Mouse (Mus musculus) cerebellum, adult 2 months (tissue): ENCODE data around the gene Spryd3. TPM values are rescaled to one million over a fixed set of nuclear protein-coding genes. Genes with fewer than 3 reads are reported as not detected.

Experiments
- DNase-seq, 2 experiments: peaks; one replicate each; pipeline ENCODE4 v3.0.0; 2021
- H3K27ac ChIP-seq: fragments of 200-500 bp; 2 replicates; pipeline ENCODE4 v1.5.1; 2012; ENCODE audit warnings: low read length, control low read depth, inconsistent platforms; ENCODE audit not compliant: insufficient read depth
- H3K27me3 ChIP-seq: fragments of 200-500 bp; 2 replicates; pipeline ENCODE4 v1.6.1; 2012; ENCODE audit warnings: inconsistent platforms, mild to moderate bottlenecking, low read length, moderate library complexity; ENCODE audit not compliant: control insufficient read depth, insufficient read depth
- H3K4me1 ChIP-seq: fragments of 200-500 bp; 2 replicates; pipeline ENCODE4 v1.6.1; 2011; ENCODE audit warnings: low read length; ENCODE audit not compliant: control insufficient read depth, insufficient read depth
- H3K4me3 ChIP-seq: fragments of 200-500 bp; replicated peaks from 2 replicates; pipeline ENCODE3; 2011; ENCODE audit warnings: mild to moderate bottlenecking, low read depth, low read length, control low read depth; ENCODE audit not compliant: insufficient read depth
- CTCF ChIP-seq: fragments of 200-500 bp; IDR thresholded peaks from 2 replicates; pipeline ENCODE4 v1.5.1; 2011; ENCODE audit warnings: low read depth, mild to moderate bottlenecking, control low read depth, low read length, moderate library complexity, borderline replicate concordance; ENCODE audit not compliant: insufficient read depth
- POLR2A ChIP-seq: fragments of 200-500 bp; IDR thresholded peaks from 2 replicates; pipeline ENCODE4 v1.6.1; 2011; ENCODE audit warnings: low read length, control low read depth, borderline replicate concordance; ENCODE audit not compliant: insufficient read depth
- WGBS: fragments of 180-500 bp; shearing (Covaris S2); methylation state at CpG from one replicate; pipeline ENCODE4 v1.1.7; 2018; 5-methylcytosine and 5-hydroxymethylcytosine counted together
- polyA plus RNA-seq: library from polyadenylated mRNA; depleted of rRNA; stranded (reverse); fragments of >200 nt; gene quantifications from 2 replicates; pipeline ENCODE4 v1.2.3, GENCODE M21; 2012

The Spryd3 gene
- polyA plus RNA-seq, 1 experiment: 161 TPM

DNA sequence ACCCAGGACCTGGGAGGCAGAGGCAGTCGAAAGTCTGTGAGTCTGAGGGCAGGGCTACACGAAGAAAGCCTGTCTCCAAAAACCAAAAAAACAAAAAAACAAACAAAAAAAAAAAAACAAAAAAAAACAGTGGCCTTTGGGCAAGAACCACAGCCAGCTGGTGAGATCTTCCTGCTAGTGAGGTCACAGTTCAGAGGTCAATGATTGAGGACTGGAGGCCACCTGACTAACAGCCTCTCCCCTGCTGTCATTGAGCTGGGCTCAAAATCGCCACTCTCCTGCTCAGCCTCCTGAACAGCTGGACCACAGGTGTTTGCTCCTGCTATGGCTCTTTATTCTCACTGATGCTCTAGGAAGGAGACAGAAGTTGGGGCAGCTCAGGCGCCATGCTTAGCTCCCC, 16.6 kb upstream of the Spryd3 start:
- no peaks in the 10 kb centered on the region for H3K27me3 ChIP-seq
- H3K4me1 ChIP-seq: peaks cover 3% of the 10 kb centered on the region; the same call in 1 of the 2 replicates
- DNase-seq: no peak
- no peak overlapping the region for H3K4me3 ChIP-seq
- TF ChIP-seq POLR2A (no peak), CTCF (no peak)
- 50% methylated on average over 4 of the region's 4 CpGs for WGBS
- no peak overlapping the region for H3K27ac ChIP-seq

DNA sequence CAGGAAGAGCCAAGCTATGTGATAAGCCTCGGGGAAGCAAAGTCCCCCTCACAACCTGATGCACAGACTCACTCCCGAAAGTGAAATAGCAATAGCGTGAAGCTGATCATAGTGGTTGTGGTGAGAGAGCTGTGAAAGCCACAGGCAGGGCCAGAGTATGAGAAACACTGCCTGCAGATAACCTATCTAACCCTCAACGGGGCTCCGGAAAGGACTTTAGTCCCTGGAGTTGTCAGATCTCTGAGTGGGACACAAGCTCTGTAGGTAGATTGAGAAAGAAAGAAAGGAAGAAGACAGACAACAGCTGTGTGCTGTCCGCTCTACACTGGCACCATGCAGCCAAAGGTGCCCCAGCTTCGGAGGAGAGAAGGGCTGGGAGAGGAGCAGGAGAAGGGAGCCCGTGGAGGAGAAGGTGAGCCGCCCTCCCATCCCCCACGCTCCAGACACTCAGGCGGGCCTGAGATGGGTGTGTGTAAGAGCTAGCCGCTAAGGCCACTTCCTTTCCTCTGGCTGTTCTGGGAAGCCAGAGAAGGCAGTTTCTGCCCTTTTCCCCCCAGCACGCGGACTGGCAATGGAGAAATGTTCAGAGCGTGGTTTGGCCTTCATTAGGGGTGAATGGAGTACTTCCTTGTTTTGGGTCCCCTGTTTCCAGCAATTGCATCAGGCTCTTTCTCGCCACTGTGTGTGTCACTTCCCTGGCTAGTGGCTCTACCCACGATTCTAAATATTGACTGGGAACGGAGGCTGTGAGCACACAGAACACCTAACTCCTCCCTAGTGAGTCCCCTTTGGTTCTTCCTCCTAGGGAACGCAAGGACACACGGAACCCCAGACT, 14.5 kb upstream of the Spryd3 start, which contains the start of gene Soat2:
Gene Soat2, plus strand, starts transcription at position 226 of the 835 bp plus-strand sequence.
- no peak within 1 kb of the TSS for H3K27ac ChIP-seq
- no peak within 1 kb of the TSS for H3K4me3 ChIP-seq
- no peaks in the 10 kb centered on the region for H3K4me1 ChIP-seq
- H3K27me3 ChIP-seq: no peaks in the 10 kb centered on the region
- no peak for DNase-seq
- WGBS: 72% methylated on average over 20 of the region's 20 CpGs
- TF ChIP-seq CTCF: no peak
- TF ChIP-seq POLR2A: no peak

DNA sequence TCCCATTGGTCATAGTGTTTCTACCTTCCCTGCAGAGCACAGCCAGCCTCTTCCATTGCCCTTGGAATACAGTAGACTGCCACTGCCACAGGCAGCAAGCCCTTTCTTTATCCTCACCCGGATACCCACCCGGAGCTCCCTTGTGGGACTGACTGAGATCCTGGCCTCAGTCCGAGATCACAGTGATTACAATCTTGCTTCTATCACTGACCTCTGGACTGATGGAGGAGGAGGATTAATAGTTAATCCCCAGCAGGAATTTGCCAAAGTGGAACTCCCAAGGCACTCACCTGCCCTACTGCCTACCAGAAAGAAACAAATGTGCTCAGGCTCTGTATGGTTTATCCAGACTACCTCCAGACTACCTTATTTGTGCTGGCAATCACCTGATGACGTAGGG, 13.5 kb upstream of the Spryd3 start:
- no peaks in the 10 kb centered on the region; the same call in 1 of the 2 replicates for H3K27me3 ChIP-seq
- H3K27ac ChIP-seq: no peak overlapping the region
- DNase-seq: no peak
- WGBS: 84% methylated on average over 4 of the region's 4 CpGs
- no peaks in the 10 kb centered on the region for H3K4me1 ChIP-seq
- TF ChIP-seq CTCF (no peak), POLR2A (no peak)
- H3K4me3 ChIP-seq: no peak overlapping the region

DNA sequence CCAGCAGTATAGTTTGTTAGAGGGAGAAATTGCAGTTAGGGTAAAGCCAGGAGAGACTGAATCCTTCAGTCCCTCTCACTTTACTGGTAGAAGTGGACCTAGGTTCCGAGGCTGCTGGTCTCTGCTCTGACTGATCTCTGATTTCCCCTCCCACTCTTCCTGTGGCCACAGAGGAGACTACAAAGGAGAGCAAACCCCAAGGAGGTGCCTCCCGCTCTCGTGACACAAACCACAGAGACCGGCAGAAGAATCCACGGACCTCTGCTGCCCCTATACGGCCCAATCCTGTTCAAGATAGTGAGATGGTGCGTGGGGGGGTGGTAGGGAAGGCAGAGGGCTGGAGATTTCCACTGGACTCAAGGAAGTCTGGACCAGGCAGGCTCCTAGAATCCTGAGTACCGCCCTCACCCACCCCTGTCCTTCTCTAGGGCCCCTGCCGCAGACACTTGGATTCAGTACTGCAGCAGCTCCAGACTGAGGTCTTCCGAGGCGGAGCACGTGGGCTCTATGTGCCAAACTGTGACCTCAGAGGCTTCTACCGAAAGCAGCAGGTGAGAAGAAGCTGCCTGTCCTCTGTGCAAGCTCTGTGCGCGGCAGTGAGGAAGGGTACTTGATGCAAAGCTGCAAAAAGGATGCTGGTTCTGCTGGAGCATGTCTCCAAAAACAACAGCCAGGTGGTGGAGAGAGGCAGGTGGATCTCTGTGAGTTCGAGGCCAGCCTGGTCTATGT, 11.8 kb upstream of the Spryd3 start:
- WGBS: 71% methylated on average over 16 of the region's 16 CpGs
- Histone ChIP-seq H3K27ac (no peak overlapping the region), H3K4me3 (no peak overlapping the region), H3K27me3 (no peaks in the 10 kb centered on the region; the same call in 1 of the 2 replicates), H3K4me1 (no peaks in the 10 kb centered on the region)
- no peak for DNase-seq
- TF ChIP-seq CTCF (no peak), POLR2A (no peak)

DNA sequence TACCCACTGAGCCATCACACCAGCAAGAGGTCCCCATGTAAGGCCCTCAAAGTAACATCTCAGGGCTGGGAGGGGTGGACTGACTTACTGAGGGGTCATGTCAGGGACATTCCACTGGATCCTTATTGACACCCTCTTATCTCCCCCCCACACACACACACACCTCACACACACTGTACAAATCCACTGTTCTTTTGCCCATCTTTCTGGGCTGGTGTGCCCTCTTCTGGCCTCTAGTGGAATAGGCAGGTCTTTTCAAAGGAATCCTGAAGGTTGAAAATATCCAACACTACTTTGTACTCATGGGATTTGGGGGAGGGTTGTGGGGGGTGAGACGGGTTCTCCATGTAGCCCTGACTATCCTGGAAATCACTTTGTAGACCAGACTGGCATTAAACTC, 10.8 kb upstream of the Spryd3 start:
- WGBS: 0% methylated on average over 1 of the region's 1 CpGs
- Histone ChIP-seq H3K27me3 (no peaks in the 10 kb centered on the region; the same call in 1 of the 2 replicates), H3K27ac (no peak overlapping the region), H3K4me1 (no peaks in the 10 kb centered on the region), H3K4me3 (no peak overlapping the region)
- DNase-seq: peak; percentile 56 to 73
- peak; percentile 81 for TF ChIP-seq CTCF
- TF ChIP-seq POLR2A: no peak

DNA sequence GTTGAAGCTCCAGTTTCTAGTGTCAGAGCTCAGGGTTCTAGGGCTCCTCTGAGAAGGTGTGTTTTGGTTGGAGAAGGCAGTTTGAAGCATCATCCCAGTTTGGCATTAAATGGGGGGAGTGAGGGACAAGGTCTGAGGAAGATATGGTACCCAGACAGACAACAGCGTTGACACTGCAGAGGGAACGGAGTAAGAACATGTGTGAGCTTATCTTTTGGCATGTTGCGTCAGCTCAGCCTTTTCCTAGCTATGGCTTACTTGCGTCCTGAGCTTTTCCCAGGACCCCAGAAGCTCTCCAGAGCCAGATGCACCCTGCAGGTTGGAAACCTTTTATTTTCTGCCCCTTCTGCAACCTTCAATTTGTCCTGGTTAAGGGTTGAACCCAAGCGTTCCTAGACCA, 10.1 kb upstream of the Spryd3 start:
- Histone ChIP-seq H3K4me3 (no peak overlapping the region), H3K27ac (no peak overlapping the region), H3K27me3 (no peaks in the 10 kb centered on the region; the same call in 1 of the 2 replicates), H3K4me1 (no peaks in the 10 kb centered on the region)
- no peak for DNase-seq
- WGBS: 94% methylated on average over 5 of the region's 5 CpGs
- TF ChIP-seq CTCF: no peak

DNA sequence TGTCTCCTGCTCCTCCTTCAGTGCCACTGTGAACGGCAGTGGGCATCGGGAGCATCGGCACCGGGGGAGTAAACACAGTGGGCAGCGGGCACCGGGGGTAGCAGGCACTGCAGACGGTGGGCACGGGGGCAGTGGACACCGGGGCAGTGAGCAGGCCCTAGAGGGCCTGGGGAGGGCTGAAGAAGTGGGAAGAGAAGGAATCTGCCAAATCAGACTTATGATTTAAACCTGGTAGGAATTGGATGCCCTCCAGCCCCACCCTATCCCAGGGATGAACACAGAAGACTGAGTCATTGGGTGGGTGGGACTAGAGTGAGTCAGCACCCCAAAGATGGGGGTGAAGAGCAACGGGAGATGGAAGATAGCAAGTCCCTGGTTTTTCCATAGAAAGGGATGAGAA, 9.3 kb upstream of the Spryd3 start:
- H3K4me3 ChIP-seq: no peak overlapping the region
- no peaks in the 10 kb centered on the region; the same call in 1 of the 2 replicates for H3K27me3 ChIP-seq
- no peak for TF ChIP-seq CTCF
- TF ChIP-seq POLR2A: no peak
- no peak for DNase-seq
- WGBS: 86% methylated on average over 10 of the region's 10 CpGs
- no peaks in the 10 kb centered on the region for H3K4me1 ChIP-seq
- no peak overlapping the region for H3K27ac ChIP-seq
